Mouse (Mus musculus) fibroblast of lung, adult 2 months (primary cell): ENCODE measurements at regions not wholly inside any gene's neighbourhood (a gene's known extent, or its start where the extent isn't known, plus 50 kb on each side); places are given as distances from the start of the nearest gene placed in this dataset.

Source experiments
- DNase-seq: peaks from one replicate; pipeline ENCODE4 v3.0.0-alpha.2; 2011; ENCODE audit warnings: low read depth

DNA sequence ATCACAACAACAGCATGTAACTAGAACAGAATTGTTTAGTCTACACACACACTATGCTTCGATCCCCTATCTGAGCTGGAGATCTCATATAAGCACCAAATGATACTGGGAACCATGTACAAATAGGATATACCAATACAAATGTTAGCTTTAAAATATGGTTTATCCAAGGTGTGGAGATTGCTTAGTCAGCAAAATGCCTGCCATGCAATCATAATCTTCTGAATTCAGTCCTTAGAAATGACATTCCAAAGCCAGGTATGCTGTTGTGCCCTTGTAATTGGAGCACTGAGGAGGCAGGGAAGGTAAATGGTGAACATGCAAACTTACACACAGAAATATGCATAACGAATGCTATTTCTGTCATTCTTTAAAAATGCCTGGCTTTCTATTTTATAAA is 54.0 kb upstream of the Thsd7b start:
- no peak for DNase-seq

DNA sequence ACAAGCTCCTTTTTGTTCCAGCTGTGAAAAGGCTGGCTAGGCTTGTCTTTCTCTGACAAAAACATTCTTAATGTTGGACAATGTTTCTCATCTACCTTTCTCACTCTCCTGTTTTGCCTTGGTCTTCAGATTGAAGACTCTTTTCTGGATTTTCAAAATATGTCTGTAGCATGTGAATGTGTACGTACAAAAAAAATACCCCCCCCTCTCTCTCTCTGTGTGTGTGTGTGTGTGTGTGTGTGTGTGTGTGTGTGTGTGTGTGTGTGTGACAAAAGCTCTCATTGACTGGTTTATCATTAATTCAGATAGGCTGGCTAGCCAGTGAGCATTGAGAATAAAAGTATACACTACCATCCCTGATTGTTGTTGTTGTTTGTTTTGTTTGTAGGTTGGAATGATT is 64.3 kb upstream of the Thsd7b start:
- DNase-seq: no peak

DNA sequence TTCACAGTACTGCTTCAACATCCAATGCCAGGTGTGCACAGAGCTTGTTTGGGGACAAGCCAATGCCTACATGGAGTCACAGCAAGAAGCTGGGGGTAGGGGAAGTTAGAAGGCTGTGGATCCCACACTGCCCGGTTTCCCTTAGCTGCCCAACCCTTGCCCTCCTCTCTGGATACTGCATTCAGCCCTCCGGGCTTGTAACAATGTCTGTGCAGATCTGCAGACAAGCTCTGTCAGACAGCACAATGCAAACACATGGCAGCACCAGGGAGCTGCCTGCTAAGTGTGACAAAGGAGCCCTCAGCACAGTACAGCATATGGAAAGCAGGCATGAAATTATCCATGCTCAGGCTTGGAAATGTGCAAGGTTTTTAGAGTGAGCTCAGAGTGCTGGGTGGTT is 64.7 kb upstream of the Thsd7b start:
- DNase-seq: no peak

DNA sequence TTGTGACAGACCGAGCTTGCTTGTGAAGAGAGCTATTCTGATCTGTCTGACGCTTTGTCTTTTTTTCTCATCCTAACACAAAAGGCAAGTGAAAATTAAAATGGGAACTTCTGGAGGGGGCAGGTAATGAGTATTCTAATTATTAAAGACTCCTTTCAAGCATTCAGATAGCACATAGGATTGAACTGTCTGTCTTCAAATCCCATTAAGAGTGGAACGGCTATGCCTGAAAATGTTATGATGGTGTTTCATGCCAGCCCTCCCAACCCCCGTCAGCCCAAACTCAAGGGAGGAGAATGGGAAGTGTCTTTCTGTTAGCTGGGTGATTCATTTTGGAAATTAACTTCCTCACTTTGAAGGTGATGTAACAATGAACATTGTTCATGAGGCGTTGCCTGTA is 65.4 kb upstream of the Thsd7b start:
- DNase-seq: no peak

DNA sequence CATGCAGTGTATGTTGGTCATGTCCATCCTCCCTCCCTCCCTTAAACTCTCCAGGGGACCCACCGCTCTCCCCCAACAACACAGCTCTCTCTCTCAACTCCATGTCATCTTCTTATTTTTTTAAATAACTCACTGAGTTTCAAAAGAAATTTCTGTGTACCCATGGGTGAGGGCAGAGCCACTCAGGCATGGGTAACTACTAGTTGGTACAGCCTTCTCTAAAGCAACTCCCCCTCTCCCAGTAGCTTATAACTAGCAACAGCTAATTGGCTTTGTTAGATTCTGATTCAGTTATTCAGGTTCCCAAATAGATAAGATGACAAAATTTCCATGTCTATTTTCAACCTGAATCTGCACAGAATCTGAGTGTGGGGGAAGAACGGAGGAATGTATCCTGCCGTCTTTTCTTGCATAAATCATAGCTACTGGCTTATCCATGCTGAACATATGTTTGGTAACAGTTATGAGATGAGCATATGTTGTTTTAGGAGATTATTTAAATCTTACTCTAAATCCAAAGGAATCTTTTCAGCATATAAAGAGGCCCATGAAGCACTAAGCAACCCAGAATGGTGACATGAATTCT is 92.8 kb upstream of the Thsd7b start:
- no peak for DNase-seq

DNA sequence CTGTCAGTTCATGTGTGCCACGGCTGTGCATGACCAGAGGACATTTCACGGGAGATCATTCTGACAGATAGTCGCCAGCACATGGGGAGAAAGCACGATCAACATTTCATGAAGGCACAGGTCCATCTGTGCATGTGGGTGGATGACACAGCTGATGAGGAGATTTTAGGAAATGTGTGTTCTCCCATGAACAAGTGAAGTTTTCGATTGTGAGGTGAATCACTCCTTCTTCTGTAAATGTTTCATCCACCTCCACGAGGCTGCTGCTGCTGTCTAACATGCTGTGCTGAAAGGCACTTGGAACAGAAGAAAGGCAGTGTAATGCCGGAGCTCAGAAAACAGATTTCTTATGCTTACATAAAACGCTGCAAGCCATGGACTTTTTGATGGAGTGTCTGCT is 103.2 kb upstream of the Thsd7b start:
- no peak for DNase-seq

DNA sequence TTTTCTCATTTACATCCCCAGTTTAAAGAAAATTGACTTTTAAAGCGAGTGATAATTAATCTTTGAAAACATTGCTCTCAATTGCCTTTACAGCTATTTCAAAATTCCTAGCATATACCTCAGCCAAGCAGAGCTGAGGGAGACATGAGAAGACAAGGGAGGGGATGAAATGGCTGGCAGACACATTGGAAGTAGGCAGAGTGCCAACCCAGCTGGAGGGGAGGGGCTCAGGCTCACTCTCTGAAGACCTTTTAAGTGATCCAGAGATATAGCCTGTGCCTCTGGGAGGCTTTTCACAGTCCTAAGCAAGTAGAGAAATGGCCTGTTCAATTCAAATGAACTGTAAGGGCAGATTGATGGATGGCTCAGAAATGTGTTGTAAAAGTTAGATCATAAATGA is 122.5 kb upstream of the Thsd7b start:
- no peak for DNase-seq

DNA sequence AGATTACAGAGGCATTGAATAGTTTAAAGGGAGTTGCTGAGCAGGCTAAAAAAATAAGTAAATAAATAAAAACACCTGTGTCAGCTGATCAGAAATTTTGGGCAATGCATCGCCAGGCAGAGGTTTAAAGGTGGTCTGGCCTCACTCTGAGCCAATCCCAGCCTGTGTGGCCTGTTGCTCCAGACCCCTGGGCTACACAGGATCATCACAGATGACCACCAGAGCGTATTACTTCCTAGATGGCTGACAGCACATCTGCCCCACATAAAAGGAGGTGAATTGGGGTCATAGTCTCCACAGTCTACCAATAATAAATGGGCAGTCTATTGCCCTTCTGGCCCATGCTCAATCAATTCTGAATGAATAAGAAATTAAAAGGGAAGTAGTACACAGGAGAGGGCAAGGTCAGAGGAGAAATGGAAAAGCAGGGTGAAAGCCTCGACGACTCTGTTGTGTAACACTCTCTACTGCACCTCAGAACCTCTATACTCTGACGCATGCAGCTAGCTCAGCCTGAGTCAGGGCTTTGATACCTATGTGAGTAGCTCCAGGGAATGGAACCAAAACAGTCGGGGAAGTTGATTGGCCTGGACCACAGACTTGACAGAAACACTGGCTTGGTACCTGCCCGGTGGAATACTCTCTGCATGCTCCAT is 124.2 kb upstream of the Thsd7b start:
- DNase-seq: no peak

DNA sequence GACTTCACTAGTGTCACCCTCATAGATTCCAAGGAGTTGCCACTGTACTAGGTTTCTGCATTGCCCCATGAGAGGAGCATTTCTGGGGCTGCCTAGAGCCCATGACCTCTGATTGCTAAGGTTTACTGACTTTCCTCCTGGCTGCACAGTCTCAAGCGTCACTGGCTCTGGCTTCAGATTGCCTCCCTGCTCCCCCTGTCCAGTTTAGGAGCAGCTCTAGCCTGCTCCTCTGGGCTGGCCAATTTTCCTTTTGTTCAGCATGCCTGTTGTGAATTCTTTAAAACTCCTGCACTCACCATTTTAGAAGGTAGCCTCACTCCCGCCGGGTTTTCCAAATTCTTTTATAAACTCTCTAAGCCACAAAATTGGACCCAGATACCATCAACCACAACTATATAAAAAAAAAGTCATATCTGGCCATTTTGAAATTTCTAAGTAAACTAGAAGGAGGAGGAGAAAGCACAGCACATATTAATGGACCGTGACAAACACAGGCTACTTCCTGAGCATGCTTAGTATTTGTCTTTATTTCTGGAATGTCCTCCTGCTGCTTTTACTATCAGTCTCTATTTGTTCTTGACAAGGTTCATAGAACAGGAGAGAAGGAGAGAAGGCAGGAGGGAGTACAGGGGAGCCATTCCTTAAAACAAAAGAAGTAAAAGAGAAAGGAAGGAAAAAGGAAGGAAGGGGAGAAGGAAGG is 126.6 kb upstream of the Thsd7b start:
- no peak for DNase-seq

DNA sequence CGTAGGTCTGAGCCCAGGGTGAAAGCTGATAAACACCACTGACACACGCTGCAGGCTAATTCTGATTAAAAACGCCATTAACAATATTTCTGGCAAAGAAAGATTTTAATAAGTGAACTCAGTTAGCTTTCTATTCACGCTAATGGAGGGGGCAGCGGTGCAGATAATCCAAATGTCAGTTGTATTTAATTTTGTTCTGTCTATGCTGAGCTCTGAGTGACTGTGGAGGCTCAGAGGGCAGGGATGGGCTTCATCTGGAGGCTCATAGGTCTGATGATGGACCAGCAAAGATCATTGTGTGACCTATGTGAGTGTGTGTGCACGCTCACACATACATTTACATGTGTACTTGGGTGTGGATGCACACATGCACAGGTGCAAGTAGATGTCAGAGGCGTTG is 134.3 kb upstream of the Thsd7b start:
- DNase-seq: no peak

DNA sequence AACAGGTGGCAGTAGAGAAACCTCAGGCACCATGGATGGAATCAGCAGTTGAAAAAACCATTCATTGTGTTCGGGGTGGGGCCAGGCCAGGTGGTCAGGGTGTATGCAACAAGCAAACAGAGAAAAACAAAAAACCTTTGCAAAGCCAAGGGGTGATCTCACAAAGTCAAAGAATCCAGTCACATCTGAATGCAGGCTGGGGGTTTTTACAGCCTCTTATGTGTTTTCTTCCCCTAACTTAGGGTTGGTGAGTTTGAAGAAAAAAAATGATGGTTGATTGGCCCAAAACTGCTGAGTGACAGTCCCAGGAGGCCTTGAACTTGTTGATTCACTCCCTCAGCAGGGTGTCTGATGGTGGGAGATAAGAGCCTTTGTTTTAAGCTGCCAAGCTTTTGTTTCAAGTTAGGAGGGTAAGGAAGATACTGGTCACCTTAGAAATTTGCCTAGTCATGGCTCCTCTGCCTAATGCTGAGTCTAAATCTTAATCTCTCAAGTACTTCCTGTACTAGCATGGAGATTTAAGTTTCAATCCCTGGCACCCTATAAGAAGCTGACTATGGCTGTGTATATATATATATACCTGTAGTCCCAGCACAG is 166.0 kb upstream of the Thsd7b start:
- no peak for DNase-seq

DNA sequence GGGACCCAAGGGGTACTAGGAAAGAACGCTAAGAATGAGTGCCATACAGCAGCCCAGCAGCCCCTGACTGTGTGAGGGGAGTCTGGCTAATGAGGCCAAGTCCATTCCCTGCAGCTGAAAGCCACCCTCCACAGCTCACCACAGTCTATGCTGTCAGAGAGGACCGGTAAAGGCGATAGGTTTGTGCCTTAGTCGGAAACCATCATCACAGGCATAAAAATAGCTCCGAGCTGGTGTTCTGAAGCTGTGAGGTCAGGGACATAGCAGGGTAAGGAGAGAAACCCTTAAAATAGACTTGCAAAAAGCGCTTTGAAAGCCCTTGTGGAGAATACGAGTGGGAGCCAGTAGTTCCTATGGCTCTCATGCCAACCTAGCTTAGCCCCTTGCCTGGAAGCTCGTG is 172.1 kb upstream of the Thsd7b start:
- no peak for DNase-seq

DNA sequence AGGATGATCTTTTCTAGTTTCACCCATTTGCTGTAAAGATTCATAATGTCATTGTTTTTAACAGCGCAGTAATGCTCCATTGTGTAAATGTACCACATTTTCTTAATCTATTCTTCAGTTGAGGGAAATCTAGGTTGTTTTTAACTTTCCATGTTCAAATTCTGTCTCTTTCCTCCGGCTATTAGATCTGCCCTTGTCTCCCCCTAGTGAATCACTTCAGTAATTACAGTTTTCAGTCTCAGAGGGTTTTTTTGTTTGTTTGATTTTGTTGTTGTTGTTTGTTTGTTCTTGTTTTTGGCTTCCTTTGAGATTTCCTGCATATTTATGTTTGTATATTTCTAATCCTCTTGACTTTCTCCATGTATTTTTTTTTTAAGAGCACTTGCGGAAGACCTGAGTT is 194.8 kb upstream of the Thsd7b start:
- DNase-seq: no peak

DNA sequence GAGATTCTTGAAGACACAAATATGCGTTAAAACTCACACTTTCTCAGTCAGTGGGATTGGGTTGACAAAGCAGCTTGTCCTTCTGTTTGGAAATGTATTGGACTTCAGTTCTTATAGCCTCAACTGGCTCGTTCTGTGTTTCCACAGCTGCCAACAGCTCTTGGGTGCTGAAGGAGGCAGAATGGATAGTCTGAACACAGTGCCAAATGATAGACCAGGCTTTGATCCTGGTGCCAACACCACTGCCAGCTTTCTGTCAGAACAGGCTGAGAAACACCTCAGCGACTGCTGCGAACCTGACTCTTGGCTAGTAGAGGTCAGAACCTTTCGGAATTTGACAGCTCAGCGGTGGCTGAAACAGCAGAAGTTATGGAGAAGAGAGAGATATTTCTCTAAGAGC is 215.9 kb upstream of the Thsd7b start:
- DNase-seq: no peak

DNA sequence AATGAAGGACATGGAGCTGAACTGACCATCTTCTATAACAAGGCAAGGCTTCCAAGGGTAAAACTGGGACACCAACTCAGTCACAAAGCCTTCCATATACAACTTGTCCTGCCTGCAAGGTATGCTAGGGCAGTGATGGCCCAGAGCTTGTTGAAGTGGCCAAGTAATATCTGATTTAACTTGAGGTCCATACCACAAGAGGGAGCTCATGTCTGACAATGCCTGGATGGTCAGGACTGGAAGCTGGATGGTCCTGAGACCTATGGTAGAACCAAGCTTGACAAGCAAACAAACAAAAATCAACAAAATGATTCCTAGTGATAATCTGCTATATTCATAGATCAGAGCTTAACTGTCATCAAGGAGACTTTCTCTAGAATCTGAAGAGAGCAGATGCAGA is 217.8 kb upstream of the Thsd7b start:
- DNase-seq: no peak

DNA sequence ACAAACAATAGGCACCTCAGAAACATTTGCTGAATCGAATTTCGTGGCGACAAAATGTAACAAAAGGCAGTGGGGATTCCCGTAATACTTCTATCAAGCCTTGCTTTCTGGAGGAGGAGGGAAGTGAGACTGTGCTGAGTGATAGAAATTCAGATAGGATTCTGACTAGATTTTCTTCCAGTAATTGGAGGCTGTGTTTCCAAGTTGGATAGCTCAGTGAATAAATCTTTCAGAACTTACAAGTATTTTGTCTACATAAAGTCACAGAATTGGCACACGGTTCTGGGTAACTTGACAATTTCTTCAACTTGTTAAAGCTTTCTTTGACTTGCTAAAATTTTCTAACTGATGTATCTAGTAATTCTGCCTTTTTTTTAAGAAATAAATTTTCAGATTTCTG is 239.4 kb upstream of the Thsd7b start:
- DNase-seq: no peak

DNA sequence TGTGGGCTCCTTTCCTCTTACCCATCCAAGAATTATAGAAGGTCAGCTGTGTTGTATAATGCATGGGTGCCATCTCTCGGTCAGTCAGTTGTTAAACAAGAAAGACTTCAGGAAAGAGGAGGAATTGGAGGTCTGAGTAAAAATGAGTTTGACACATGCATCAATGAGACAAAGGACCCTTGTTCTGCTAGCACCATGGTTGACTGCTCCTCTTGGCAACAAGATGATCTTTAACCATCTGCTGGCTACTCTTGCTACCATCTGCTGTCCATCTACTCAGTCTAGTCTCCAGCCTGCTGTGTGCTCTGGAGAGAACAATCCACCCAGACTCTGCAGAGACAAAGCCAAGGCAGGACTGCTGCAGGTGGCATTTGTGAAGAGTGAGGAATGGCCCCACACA is 267.2 kb upstream of the Thsd7b start:
- DNase-seq: no peak

DNA sequence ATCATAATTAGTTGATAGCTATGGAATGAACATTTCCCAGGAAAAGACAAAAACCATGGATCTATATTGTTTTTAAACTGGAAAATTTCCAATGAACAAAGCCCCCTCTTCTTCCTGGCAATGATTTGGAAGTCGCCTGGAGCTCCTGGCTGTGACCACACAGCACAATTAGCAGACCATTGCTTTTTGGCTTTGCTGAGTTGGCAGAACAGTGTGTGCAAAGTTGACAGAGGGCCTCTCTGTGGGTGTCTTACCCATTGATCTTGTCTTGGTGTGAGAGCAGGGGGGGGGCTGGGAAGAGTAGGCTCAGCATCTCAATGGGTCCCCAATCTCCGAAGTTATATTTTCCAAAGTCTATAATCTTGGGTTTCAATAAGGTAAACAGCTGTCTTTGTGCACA is 270.8 kb upstream of the Thsd7b start:
- DNase-seq: no peak

DNA sequence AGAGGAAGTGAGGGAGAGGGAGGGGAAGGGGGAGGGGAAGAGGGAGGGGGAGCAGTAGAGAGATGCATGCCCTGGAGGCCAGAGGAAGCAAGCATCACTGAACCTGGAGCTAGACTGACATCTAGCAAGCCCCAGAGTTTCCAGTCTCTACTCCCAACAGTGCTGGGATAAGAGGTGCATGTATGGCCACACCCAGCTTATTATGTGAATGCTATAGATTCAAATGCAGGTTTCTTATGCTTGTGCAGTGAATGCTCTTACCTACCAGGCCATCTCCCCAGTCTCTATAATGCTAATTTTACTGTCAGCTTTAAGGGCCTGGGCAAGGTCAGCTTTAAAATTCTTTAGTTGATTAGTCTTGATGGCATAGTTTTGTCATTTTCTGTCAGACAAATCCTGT is 271.3 kb upstream of the Thsd7b start:
- DNase-seq: no peak

DNA sequence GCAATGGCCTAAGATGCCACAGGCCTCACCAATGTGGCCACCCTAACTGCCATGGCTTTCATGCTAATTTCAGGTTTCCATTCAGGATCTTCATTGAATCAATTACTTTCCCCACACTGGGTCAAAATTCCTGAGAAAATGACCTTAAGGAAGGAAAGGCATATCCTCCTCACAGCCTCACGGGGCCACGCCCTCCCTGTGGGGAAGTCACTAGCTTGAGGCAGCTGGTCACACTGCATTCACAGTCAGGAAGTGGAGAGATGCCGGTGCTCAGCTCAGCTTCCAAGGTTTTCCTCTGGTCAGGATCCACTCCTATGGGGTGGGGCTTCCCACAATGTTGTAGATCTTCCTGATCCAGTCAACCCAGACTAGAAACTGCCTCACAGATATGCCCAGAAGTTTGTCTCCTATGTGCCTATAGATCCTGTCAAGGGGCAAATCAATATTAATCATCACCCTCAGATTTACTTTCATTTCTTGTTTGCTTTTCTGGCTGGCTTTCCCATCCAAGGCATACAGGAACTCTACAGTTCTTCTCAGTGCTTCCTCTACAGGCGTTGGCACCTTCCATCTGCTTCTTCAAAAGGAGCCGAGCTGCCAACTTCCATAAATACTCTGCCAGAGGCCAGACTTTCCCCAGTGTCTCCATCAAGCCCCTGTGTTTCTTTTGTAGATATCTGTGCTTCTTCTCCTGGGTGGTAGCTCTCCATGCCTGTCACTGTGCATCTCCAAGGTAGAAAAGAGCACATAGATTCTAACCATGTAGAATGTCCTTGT is 273.2 kb upstream of the Thsd7b start:
- no peak for DNase-seq

DNA sequence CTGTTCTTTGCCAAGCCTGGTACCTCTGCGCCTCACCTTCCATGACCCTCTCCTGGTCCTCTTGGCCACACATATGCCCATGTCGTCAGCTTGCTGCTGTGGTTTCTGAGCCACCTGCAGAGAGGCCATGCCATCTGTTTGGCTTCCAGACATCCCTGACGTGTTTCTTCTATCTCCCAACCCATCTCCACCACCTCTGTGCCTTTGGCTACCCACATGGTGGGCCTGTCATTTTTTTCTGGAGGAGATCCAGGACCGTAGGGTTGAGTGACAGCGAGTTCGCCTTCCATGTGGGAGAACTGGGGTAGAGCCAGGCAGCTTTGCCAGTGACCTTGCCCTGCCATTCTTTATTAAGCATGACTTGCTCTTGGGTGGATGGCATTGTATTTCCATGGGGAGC is 278.4 kb upstream of the Thsd7b start:
- DNase-seq: no peak

DNA sequence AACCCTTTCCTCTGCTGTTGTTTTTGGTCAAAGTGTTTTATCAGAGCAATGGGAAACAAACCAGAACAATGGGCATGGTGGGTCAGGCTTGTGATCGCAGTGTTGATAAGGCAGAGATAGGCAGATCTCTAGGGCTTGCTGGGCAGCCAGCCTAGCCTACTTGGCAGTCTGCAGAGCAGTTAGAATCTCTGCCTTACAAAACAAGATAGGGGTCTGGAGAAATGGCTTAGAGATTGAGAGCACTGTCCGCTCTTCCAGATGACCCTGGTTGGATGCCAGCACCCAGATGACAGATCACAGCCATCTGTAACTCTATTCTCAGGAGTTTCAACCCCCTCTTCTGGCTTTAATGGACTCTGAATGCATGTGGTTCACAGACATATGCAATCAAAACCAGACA is 289.7 kb upstream of the Thsd7b start:
- DNase-seq: no peak

DNA sequence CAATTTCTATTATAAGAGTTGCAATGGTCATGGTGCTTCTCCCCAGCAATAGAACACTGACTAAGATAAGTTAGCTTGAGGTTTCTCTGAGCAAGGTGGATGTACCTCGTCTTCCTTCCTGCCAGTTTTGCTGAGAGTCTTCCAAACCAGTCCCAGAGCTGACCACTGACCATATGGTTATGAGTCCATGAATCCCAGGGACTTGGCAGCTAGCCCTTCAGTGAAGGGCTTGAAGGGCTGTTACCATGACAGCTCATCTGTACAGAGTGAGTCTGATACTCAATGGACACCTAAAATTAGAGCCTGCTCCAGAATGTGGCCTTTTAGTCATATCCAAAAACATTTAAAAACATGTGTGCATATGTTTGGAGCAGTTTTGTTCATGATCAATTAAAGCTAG is 297.5 kb upstream of the Thsd7b start:
- no peak for DNase-seq
